Mouse (Mus musculus): ENCODE data around the gene Disc1. TPM values are rescaled to one million over a fixed set of nuclear protein-coding genes. Genes with fewer than 3 reads are reported as not detected.

The Disc1 gene
- polyA plus RNA-seq, 1 experiment = 1.1 TPM

- no peak for DNase-seq
- H3K4me3 ChIP-seq (replicated peaks; ENCODE audit: extremely low read depth, low read depth, low read length) = no peak overlapping the region
- no peak for TF ChIP-seq CTCF (IDR thresholded peaks at IDR 0.05; ENCODE audit: insufficient read depth, low read length)
- no peak for TF ChIP-seq POLR2A (IDR thresholded peaks at IDR 0.05; ENCODE audit: borderline replicate concordance, extremely low read depth, low read depth, low read length)
- no peaks in the 10 kb centered on the region for H3K4me1 ChIP-seq (ENCODE audit: control insufficient read depth, insufficient read depth, low read length)
- 83% methylated on average over 4 of the region's 4 CpGs for WGBS
These were observed 164.7 kb downstream of the Disc1 start for GRCm38 (mm10) chr8:125218669-125219068.

GRCm38 (mm10) chr8:125220608-125221007 lies 166.6 kb downstream of the Disc1 start:
- no peak for DNase-seq

GRCm38 (mm10) chr8:125221062-125221461 lies 167.1 kb downstream of the Disc1 start:
- TF ChIP-seq POLR2A (IDR thresholded peaks at IDR 0.05; ENCODE audit: borderline replicate concordance, extremely low read depth, low read depth, low read length) = no peak
- no peak for TF ChIP-seq CTCF (IDR thresholded peaks at IDR 0.05; ENCODE audit: insufficient read depth, low read length)

More at GRCm38 (mm10) chr8:125220608-125221007, 166.6 kb downstream of the Disc1 start:
- 65% methylated on average over 5 of the region's 5 CpGs for WGBS
- Histone ChIP-seq H3K4me3 (replicated peaks; ENCODE audit: extremely low read depth, low read depth, low read length) (no peak overlapping the region), H3K4me1 (ENCODE audit: control insufficient read depth, insufficient read depth, low read length) (peaks cover 6% of the 10 kb centered on the region)
- no peak for TF ChIP-seq CTCF (IDR thresholded peaks at IDR 0.05; ENCODE audit: insufficient read depth, low read length)
- no peak for TF ChIP-seq POLR2A (IDR thresholded peaks at IDR 0.05; ENCODE audit: borderline replicate concordance, extremely low read depth, low read depth, low read length)

GRCm38 (mm10) chr8:125223031-125223753 lies 169.2 kb downstream of the Disc1 start:
- DNase-seq = no peak
- TF ChIP-seq CTCF (IDR thresholded peaks at IDR 0.05; ENCODE audit: insufficient read depth, low read length) (no peak), POLR2A (IDR thresholded peaks at IDR 0.05; ENCODE audit: borderline replicate concordance, extremely low read depth, low read depth, low read length) (no peak)
- H3K4me1 ChIP-seq (ENCODE audit: control insufficient read depth, insufficient read depth, low read length) = peaks cover 20% of the 10 kb centered on the region
- 56% methylated on average over 10 of the region's 10 CpGs for WGBS
- H3K4me3 ChIP-seq (replicated peaks; ENCODE audit: extremely low read depth, low read depth, low read length) = no peak overlapping the region

More at GRCm38 (mm10) chr8:125221062-125221461, 167.1 kb downstream of the Disc1 start:
- Histone ChIP-seq H3K4me1 (ENCODE audit: control insufficient read depth, insufficient read depth, low read length) (peaks cover 6% of the 10 kb centered on the region), H3K4me3 (replicated peaks; ENCODE audit: extremely low read depth, low read depth, low read length) (no peak overlapping the region)
- WGBS = 81% methylated on average over 4 of the region's 4 CpGs
- DNase-seq = no peak

- Histone ChIP-seq H3K4me1 (ENCODE audit: control insufficient read depth, insufficient read depth, low read length) (peaks cover 20% of the 10 kb centered on the region), H3K4me3 (replicated peaks; ENCODE audit: extremely low read depth, low read depth, low read length) (no peak overlapping the region)
- no peak for DNase-seq
- TF ChIP-seq CTCF (IDR thresholded peaks at IDR 0.05; ENCODE audit: insufficient read depth, low read length) = no peak
- no peak for TF ChIP-seq POLR2A (IDR thresholded peaks at IDR 0.05; ENCODE audit: borderline replicate concordance, extremely low read depth, low read depth, low read length)
- 28% methylated on average over 6 of the region's 6 CpGs for WGBS
These were observed 170.3 kb downstream of the Disc1 start for GRCm38 (mm10) chr8:125224271-125224699.

GRCm38 (mm10) chr8:125225266-125225665 lies 171.3 kb downstream of the Disc1 start:
- Histone ChIP-seq H3K4me1 (ENCODE audit: control insufficient read depth, insufficient read depth, low read length) (peaks cover 20% of the 10 kb centered on the region), H3K4me3 (replicated peaks; ENCODE audit: extremely low read depth, low read depth, low read length) (no peak overlapping the region)
- DNase-seq = no peak
- WGBS = 88% methylated on average over 9 of the region's 9 CpGs
- TF ChIP-seq POLR2A (IDR thresholded peaks at IDR 0.05; ENCODE audit: borderline replicate concordance, extremely low read depth, low read depth, low read length) = no peak
- no peak for TF ChIP-seq CTCF (IDR thresholded peaks at IDR 0.05; ENCODE audit: insufficient read depth, low read length)

GRCm38 (mm10) chr8:125226989-125227624 lies 173.1 kb downstream of the Disc1 start:
- 22% methylated on average over 14 of the region's 14 CpGs for WGBS
- TF ChIP-seq CTCF (IDR thresholded peaks at IDR 0.05; ENCODE audit: insufficient read depth, low read length) (0 out of 2 replicates have a peak, but pooled peaks have one; percentile 6), POLR2A (IDR thresholded peaks at IDR 0.05; ENCODE audit: borderline replicate concordance, extremely low read depth, low read depth, low read length) (no peak)
- DNase-seq = peak; percentile 24
- Histone ChIP-seq H3K4me1 (ENCODE audit: control insufficient read depth, insufficient read depth, low read length) (peaks cover 20% of the 10 kb centered on the region), H3K4me3 (replicated peaks; ENCODE audit: extremely low read depth, low read depth, low read length) (no peak overlapping the region)

GRCm38 (mm10) chr8:125230526-125231131 lies 176.6 kb downstream of the Disc1 start:
- 83% methylated on average over 5 of the region's 5 CpGs for WGBS
- TF ChIP-seq CTCF (IDR thresholded peaks at IDR 0.05; ENCODE audit: insufficient read depth, low read length) (no peak), POLR2A (IDR thresholded peaks at IDR 0.05; ENCODE audit: borderline replicate concordance, extremely low read depth, low read depth, low read length) (no peak)
- Histone ChIP-seq H3K4me1 (ENCODE audit: control insufficient read depth, insufficient read depth, low read length) (peaks cover 14% of the 10 kb centered on the region), H3K4me3 (replicated peaks; ENCODE audit: extremely low read depth, low read depth, low read length) (no peak overlapping the region)
- DNase-seq = no peak

GRCm38 (mm10) chr8:125232724-125233123 lies 178.7 kb downstream of the Disc1 start:
- no peak for DNase-seq
- 75% methylated on average over 9 of the region's 9 CpGs for WGBS
- peaks cover 2% of the 10 kb centered on the region for H3K4me1 ChIP-seq (ENCODE audit: control insufficient read depth, insufficient read depth, low read length)
- TF ChIP-seq CTCF (IDR thresholded peaks at IDR 0.05; ENCODE audit: insufficient read depth, low read length) (no peak), POLR2A (IDR thresholded peaks at IDR 0.05; ENCODE audit: borderline replicate concordance, extremely low read depth, low read depth, low read length) (no peak)
- no peak overlapping the region for H3K4me3 ChIP-seq (replicated peaks; ENCODE audit: extremely low read depth, low read depth, low read length)

Data from lung, adult 2 months (tissue).